Mouse (Mus musculus): ENCODE measurements around the gene Fancc. TPM values are rescaled to one million over a fixed set of nuclear protein-coding genes. Genes with fewer than 3 reads are reported as not detected.
A peak's percentile ranks its signal among the peaks of the same experiment; 100 is the strongest.
"Not testable (repeated sequence)": the region's sequence is repeated elsewhere in the genome, so short reads cannot be mapped to it uniquely, and the experiment has no call there.

Gene Fancc
- polyA plus RNA-seq, 1 experiment from 2014 or later = 24.0 TPM

DNA sequence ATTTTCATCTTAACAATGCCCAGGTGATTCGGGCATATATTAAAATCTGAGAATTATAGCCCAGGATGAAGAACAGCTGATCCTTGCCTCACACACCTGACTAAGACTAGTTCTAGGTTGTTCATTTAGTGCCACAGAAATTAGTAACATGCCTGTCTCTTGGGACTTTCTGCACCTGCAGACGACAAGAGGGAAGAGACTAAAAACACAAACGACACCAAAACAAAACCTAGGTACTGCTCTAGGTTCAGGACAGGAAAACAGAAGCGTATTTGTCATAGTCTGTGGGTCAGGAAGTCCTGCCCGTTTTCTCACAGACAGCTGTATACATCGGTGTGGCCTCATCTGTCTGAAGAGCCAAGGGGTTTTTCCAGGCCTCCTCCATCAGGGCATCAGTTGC lies 51.7 kb downstream of the Fancc start:
- H3K36me3 ChIP-seq = no peaks in the 10 kb centered on the region
- 86% methylated on average over 6 of the region's 6 CpGs for WGBS
- ATAC-seq (ENCODE audit: low FRiP score, low read depth) = no peak
- no peak overlapping the region for H3K9ac ChIP-seq
- H3K9me3 ChIP-seq = no peaks in the 10 kb centered on the region
- no peaks in the 10 kb centered on the region for H3K27me3 ChIP-seq (replicated peaks)
- no peaks in the 10 kb centered on the region for H3K4me1 ChIP-seq
- no peak overlapping the region for H3K4me2 ChIP-seq (replicated peaks)
- H3K27ac ChIP-seq = no peak overlapping the region
- H3K4me3 ChIP-seq = no peak overlapping the region

DNA sequence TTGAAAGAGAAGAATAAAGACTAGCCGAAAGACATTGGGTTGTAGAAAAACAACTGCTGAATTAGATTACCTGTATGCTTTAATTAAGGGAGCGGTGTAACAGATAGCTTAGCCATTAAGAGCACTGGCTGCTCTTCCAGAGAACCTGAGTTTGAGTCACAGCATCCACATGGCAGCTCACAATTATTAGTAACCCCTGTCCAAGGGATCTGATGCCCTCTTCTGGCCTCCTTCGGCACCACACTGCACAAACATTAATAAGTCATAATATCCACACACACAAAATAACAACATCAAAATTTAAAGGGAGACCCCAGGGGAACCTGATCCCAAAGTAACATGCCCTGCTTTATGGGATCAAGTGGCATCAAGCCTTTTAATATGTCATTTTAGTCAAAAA lies 64.3 kb downstream of the Fancc start:
- no peaks in the 10 kb centered on the region for H3K36me3 ChIP-seq
- no peak overlapping the region for H3K27ac ChIP-seq
- no peak overlapping the region for H3K4me3 ChIP-seq
- no peak overlapping the region for H3K9ac ChIP-seq
- ATAC-seq (ENCODE audit: low FRiP score, low read depth) = no peak
- no peak overlapping the region for H3K4me2 ChIP-seq (replicated peaks)
- H3K27me3 ChIP-seq (replicated peaks) = no peaks in the 10 kb centered on the region
- 95% methylated on average over 3 of the region's 3 CpGs for WGBS
- no peaks in the 10 kb centered on the region for H3K9me3 ChIP-seq
- peaks cover 7% of the 10 kb centered on the region; the same call in 1 of the 2 replicates for H3K4me1 ChIP-seq

DNA sequence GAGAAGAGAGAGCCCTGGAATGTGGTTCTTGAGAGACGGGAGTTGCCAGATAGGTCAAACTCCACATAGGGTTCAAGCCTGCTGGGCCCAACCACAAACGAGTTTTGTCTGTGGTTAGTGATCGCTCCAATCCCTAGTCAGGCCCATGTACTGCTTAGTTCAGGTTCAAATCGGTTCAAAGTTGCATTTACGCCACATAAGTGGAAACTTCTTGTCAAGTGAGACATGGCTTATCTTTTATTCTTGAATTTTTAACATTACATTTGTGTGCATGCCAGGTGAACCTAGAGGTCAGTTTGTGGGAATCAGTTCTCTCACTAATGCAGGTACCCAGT lies 65.3 kb downstream of the Fancc start:
- Histone ChIP-seq H3K4me3 (peak overlapping the region; percentile 58), H3K9ac (peak overlapping the region; percentile 73), H3K27me3 (replicated peaks) (no peaks in the 10 kb centered on the region), H3K27ac (peak overlapping the region; percentile 91), H3K36me3 (no peaks in the 10 kb centered on the region), H3K4me1 (peaks cover 7% of the 10 kb centered on the region; the same call in 1 of the 2 replicates), H3K9me3 (no peaks in the 10 kb centered on the region), H3K4me2 (replicated peaks) (peak overlapping the region; percentile 60)
- 21% methylated on average over 5 of the region's 5 CpGs for WGBS
- no peak; the same call in 1 of the 2 replicates for ATAC-seq (ENCODE audit: low FRiP score, low read depth)

DNA sequence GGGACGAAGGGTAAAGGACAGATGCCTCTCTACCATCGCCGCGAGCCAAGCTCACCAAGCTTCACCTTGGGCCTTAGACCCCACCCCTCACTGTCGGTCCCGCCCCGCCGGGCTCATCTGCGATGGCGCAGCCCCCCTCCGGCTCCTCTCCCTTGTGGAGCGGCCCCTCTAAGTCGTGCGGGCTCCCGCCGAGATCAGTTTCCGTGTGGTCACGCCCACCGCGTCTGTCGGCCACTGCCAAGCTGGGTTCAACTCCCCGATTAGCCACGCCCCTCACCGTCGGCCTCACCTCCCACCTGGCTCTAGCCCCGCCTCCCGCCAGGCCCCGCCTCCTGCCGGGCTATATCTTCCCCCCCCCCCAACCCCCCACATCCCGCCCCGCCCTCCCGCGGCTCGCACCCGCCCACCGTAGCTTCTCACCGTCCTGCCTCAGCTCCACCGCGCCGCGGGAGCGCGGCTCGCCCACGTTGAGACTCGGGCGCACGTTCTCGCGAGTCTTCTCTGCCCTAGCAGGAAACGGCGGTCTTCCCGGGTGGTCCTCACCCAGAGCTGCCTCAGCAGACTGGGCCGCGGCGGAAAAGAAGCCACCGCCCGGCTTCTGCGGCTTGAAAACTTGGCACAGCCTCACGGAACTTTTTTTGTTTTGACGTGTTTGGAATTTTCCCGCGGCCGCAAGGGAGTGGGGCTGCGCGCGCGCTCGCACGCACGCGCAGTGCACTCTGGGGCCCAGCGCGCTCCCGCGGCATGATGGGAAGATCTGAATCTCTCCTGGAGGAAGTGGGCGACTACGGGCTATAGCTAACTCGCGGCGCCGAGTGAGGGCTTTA lies 65.8 kb downstream of the Fancc start:
- H3K27ac ChIP-seq = peak overlapping the region; percentile 91
- no peaks in the 10 kb centered on the region for H3K27me3 ChIP-seq (replicated peaks)
- under 1% methylated on average over 76 of the region's 82 CpGs for WGBS
- ATAC-seq (ENCODE audit: low FRiP score, low read depth) = peak; percentile 96
- H3K4me2 ChIP-seq (replicated peaks) = peak overlapping the region; percentile 60
- H3K4me3 ChIP-seq = peak overlapping the region; percentile 58
- no peaks in the 10 kb centered on the region for H3K36me3 ChIP-seq
- peaks cover 7% of the 10 kb centered on the region; the same call in 1 of the 2 replicates for H3K4me1 ChIP-seq
- no peaks in the 10 kb centered on the region for H3K9me3 ChIP-seq
- peak overlapping the region; percentile 73 for H3K9ac ChIP-seq

DNA sequence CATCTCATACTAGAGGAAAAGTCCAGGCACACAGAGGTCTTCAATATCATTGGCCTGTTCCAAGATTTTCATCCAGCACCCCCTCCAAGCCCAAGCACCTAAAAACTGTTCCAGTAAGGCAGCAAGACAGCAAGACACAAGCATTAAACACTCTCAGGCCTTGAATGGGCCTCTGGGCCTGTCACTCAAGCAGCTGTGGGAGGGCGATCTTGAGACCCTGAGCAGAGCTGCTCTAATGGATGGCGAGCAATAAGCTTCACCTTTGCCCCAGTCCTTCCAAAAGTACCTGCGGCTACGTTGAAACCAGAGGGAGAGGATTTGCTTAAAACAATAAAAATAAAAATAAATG lies 66.4 kb downstream of the Fancc start:
- H3K4me1 ChIP-seq = peaks cover 7% of the 10 kb centered on the region; the same call in 1 of the 2 replicates
- peak overlapping the region; percentile 91; the same call in 1 of the 2 replicates for H3K27ac ChIP-seq
- peak overlapping the region; percentile 73 for H3K9ac ChIP-seq
- peak overlapping the region; percentile 60 for H3K4me2 ChIP-seq (replicated peaks)
- ATAC-seq (ENCODE audit: low FRiP score, low read depth) = peak; percentile 76
- H3K9me3 ChIP-seq = no peaks in the 10 kb centered on the region
- H3K36me3 ChIP-seq = no peaks in the 10 kb centered on the region
- 0% methylated on average over 4 of the region's 4 CpGs for WGBS
- peak overlapping the region; percentile 58 for H3K4me3 ChIP-seq
- no peaks in the 10 kb centered on the region for H3K27me3 ChIP-seq (replicated peaks)

DNA sequence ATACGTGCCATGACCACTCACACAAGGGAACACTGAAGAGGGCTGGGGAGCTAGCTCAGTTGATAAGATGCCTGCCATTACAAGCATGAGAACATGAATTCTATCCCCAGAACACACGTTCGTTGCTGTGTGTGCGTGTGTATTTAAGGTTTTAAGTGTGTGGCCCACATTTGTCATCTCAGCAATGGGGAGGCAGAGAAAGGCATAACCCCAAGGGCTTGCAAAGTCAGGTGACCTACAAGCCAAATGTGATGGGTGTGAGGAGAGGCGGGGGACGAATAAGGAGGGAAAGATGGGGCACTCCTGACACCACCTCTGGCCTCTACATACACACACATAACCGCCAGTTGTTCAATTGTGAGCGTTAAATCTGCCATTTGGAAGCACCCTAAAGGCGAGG lies 66.9 kb downstream of the Fancc start:
- peak overlapping the region; percentile 60 for H3K4me2 ChIP-seq (replicated peaks)
- peak overlapping the region; percentile 91; the same call in 1 of the 2 replicates for H3K27ac ChIP-seq
- H3K27me3 ChIP-seq (replicated peaks) = no peaks in the 10 kb centered on the region
- H3K4me1 ChIP-seq = peaks cover 7% of the 10 kb centered on the region; the same call in 1 of the 2 replicates
- peak overlapping the region; percentile 73; the same call in 1 of the 2 replicates for H3K9ac ChIP-seq
- ATAC-seq (ENCODE audit: low FRiP score, low read depth) = peak; percentile 10
- H3K4me3 ChIP-seq = no peak overlapping the region
- WGBS = 78% methylated on average over 9 of the region's 9 CpGs
- no peaks in the 10 kb centered on the region for H3K36me3 ChIP-seq
- no peaks in the 10 kb centered on the region for H3K9me3 ChIP-seq

DNA sequence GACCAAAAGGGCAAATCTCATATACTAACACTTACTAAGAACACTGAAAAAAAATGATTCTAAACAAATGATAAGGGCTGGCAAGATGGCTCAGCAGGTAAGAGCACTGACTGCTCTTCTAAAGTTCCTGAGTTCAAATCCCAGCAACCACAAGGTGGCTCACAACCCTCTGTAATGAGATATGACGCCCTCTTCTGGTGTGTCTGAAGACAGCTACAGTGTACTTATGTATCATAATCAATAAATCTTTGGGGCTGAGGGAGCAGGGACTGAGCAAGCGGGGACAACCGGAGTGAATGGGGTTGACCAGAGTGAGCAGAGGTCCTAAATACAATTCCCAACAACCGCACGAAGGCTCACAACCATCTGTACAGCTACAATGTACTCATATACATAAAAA lies 68.9 kb downstream of the Fancc start:
- H3K4me2 ChIP-seq (replicated peaks); H3K9ac ChIP-seq; H3K27me3 ChIP-seq (replicated peaks); H3K4me3 ChIP-seq; H3K4me1 ChIP-seq; H3K9me3 ChIP-seq; ATAC-seq (ENCODE audit: low FRiP score, low read depth); H3K27ac ChIP-seq; H3K36me3 ChIP-seq: not testable (repeated sequence)
- WGBS = 96% methylated on average over 5 of the region's 5 CpGs

DNA sequence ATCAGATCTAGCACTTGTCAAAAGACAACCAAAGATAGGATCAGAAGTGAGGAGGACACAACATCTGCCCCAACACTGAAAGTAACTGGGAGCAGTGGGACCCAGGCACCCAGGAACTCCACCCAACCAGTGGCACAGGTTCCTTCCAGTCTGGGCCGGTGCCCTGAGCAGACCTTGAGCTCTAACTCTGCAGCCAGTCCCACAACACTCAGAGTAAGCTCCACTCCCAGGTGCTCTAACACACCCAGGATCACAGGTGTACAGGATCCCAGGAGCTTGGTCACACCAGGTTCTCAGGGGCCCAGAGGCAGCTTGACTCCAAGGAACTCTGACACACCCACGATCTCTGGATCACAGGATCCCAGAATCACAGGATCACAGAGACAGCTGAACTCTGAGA lies 74.0 kb downstream of the Fancc start:
- no peak overlapping the region for H3K4me2 ChIP-seq (replicated peaks)
- 98% methylated on average over 2 of the region's 2 CpGs for WGBS
- H3K27ac ChIP-seq = no peak overlapping the region
- H3K9me3 ChIP-seq = no peaks in the 10 kb centered on the region
- no peak for ATAC-seq (ENCODE audit: low FRiP score, low read depth)
- H3K36me3 ChIP-seq = no peaks in the 10 kb centered on the region
- no peaks in the 10 kb centered on the region for H3K27me3 ChIP-seq (replicated peaks)
- H3K9ac ChIP-seq = no peak overlapping the region
- no peaks in the 10 kb centered on the region for H3K4me1 ChIP-seq
- H3K4me3 ChIP-seq = no peak overlapping the region

DNA sequence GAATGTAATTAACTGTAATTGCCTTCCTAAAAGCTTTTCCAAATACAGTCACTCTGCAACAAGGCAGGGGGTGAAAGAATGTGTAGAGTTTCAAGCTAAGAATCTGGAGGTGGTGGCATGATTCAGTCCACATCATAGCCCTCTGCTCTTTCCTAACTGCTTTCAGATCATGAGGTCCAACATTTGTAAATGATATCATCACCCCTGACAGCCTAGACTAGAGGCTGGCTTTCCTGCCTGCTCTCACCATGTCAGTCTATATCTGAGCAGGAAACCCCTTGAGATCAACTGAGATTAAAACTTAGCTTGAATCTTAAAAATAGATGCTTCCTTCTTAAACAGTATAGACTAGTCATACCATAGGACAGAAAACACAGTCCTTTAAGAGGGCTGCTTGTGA lies 75.9 kb downstream of the Fancc start:
- H3K36me3 ChIP-seq = no peaks in the 10 kb centered on the region
- no peak overlapping the region for H3K9ac ChIP-seq
- H3K4me1 ChIP-seq = no peaks in the 10 kb centered on the region
- H3K27me3 ChIP-seq (replicated peaks) = no peaks in the 10 kb centered on the region
- H3K9me3 ChIP-seq = no peaks in the 10 kb centered on the region
- ATAC-seq (ENCODE audit: low FRiP score, low read depth) = no peak
- H3K4me2 ChIP-seq (replicated peaks) = no peak overlapping the region
- no peak overlapping the region for H3K27ac ChIP-seq
- no peak overlapping the region for H3K4me3 ChIP-seq

DNA sequence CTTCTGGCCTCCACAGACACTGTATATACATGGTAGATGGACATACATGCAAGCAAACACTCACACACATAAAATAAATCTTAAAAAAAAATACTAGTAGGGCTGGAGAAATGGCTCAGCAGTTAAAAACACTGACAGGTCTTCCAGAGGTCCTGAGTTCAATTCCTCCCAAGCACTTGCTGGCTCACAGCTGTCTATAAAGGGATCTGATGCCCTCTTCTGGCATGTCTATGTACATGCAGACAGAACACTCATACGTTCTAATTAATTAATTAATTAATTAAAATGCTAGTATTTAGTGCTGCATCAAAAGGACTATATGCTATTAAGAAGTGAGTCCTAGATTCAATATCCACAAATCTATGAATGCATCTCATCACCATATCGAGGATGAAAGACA lies 78.9 kb downstream of the Fancc start:
- H3K27ac ChIP-seq = no peak overlapping the region
- WGBS = 81% methylated on average over 2 of the region's 2 CpGs
- H3K9me3 ChIP-seq = no peaks in the 10 kb centered on the region
- no peaks in the 10 kb centered on the region for H3K27me3 ChIP-seq (replicated peaks)
- H3K4me1 ChIP-seq = no peaks in the 10 kb centered on the region
- no peaks in the 10 kb centered on the region for H3K36me3 ChIP-seq
- no peak for ATAC-seq (ENCODE audit: low FRiP score, low read depth)
- no peak overlapping the region for H3K4me2 ChIP-seq (replicated peaks)
- no peak overlapping the region for H3K9ac ChIP-seq
- no peak overlapping the region for H3K4me3 ChIP-seq

DNA sequence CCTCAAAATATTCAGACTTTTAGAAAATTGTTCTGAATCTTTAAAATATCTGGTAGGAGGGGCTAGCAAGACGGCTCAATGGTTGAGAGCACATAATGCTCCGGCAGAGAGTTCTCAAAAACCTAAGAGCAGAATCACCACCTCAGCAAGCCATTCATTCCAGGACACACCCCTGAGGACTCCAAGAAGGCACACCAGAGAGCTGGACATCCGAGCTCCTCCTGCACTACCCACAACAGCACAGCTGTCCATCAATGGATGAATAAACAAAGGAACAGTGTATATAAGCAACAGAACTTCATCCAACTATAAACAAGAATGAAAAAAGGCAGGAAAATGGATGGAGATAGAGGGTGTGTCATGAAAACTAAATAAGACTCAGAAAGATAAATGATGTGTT lies 80.3 kb downstream of the Fancc start:
- Histone ChIP-seq H3K27me3 (replicated peaks) (no peaks in the 10 kb centered on the region), H3K27ac (no peak overlapping the region), H3K36me3 (no peaks in the 10 kb centered on the region), H3K4me3 (no peak overlapping the region), H3K4me2 (replicated peaks) (no peak overlapping the region), H3K4me1 (no peaks in the 10 kb centered on the region), H3K9ac (no peak overlapping the region), H3K9me3 (no peaks in the 10 kb centered on the region)
- WGBS = 77% methylated on average over 3 of the region's 3 CpGs
- no peak for ATAC-seq (ENCODE audit: low FRiP score, low read depth)

DNA sequence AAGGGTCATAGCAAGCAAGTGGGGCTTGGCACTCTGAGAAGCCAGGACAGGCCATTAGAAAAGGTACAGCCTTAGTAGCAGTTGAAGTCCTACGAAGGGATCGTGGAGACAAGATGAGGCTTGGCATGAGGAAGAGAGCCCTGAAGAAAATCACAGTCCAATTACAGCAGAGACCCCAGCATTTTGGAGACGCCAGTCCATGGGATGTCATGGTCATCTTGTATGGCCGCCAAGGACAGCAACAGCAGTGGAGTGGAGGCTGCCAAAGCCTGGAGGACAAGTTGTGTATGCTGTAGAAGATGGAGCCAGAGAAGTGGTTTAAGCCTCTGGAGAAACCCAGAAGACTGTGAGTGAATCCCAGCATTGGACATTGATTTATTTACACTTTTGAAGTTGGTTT lies 84.4 kb downstream of the Fancc start:
- no peak for ATAC-seq (ENCODE audit: low FRiP score, low read depth)
- 95% methylated on average over 4 of the region's 4 CpGs for WGBS
- Histone ChIP-seq H3K9ac (no peak overlapping the region), H3K4me1 (no peaks in the 10 kb centered on the region), H3K27me3 (replicated peaks) (no peaks in the 10 kb centered on the region), H3K9me3 (no peaks in the 10 kb centered on the region), H3K4me2 (replicated peaks) (no peak overlapping the region), H3K27ac (no peak overlapping the region), H3K4me3 (no peak overlapping the region), H3K36me3 (no peaks in the 10 kb centered on the region)

All from neural tube, embryonic 12.5 days (tissue).